26 mouse cellular contexts compared by ENCODE assay signal in the genomic region with DNA sequence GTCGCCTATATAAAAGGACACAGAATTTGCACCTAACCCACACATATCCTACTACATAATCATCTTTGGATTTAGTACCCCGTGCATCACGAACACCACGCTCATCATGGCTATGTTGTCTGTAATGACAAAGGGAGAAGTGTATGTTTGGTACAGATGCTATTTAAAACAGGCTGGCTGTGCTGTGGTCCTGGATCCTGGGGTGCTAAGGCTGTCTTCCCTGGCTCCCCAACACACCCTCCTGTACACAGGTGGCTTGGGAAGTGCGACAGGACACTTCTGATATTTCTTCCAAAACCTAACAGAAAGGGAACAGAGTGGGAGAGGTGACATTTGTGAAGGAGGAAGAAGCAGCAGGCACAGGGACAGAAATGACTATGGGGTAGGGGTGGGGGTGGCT. TPM values are rescaled to one million over a fixed set of nuclear protein-coding genes. Genes with fewer than 3 reads are reported as not detected.
DNase-seq lines count a peak whose midpoint lies in the region; ATAC-seq and TF ChIP-seq lines count a peak whose summit lies in the region.
"Had no signal": no experiment of that assay in that cellular context is flagged by ENCODE, and none has a peak within 500 bp of the region (broad histone marks: within the 10 kb centered on the region; RNA-seq: fewer than 3 reads in every experiment).

No protein-coding gene starts in this region.

- no peaks in the 10 kb centered on the region for H3K9me3 ChIP-seq in neural tube, embryonic 15.5 days (replicated peaks)
- H3K9me3 ChIP-seq in intestine, embryonic 16.5 days (ENCODE audit: control insufficient read depth, low read length), result no peaks in the 10 kb centered on the region
- H3K9me3 ChIP-seq: embryonic facial prominence, embryonic 12.5 days; G1E; hindbrain, embryonic 15.5 days; intestine, embryonic 15.5 days; megakaryocyte, embryonic 14.5 days had no signal

- intact Hi-C loops in left cerebral cortex, postnatal 25 days (cut with DNase I), result loop anchor here (1.0 to 5.0 kb wide), 4 partner anchors 42 to 119 kb away; no protein-coding TSS in a partner anchor

- ATAC-seq in neural tube, embryonic 15.5 days (ENCODE audit: low FRiP score), result no peak
- ATAC-seq in intestine, embryonic 16.5 days, result no peak
- ATAC-seq: forebrain, postnatal 0 days; intestine, embryonic 15.5 days; Patski had no signal

- TF ChIP-seq CTCF in layer of hippocampus, adult 2 months (conservative IDR thresholded peaks at IDR 0.05), result no peak

- H3K36me3 ChIP-seq in neural tube, embryonic 15.5 days, result no peaks in the 10 kb centered on the region
- no peaks in the 10 kb centered on the region for H3K36me3 ChIP-seq in intestine, embryonic 16.5 days (ENCODE audit: control insufficient read depth, insufficient read depth, low read length)
- H3K36me3 ChIP-seq: G1E; hindbrain, embryonic 15.5 days; intestine, embryonic 15.5 days had no signal

- no peak overlapping the region for H3K9ac ChIP-seq in neural tube, embryonic 15.5 days (replicated peaks)
- no peak overlapping the region for H3K9ac ChIP-seq in intestine, embryonic 16.5 days (ENCODE audit: low read depth, low read length)
- H3K9ac ChIP-seq: embryonic facial prominence, embryonic 12.5 days; forebrain, postnatal 0 days; hindbrain, embryonic 15.5 days; intestine, embryonic 15.5 days; liver, embryonic 14.5 days; lung, embryonic 14.5 days had no signal

- no peaks in the 10 kb centered on the region for H3K27me3 ChIP-seq in neural tube, embryonic 15.5 days (replicated peaks)
- H3K27me3 ChIP-seq in intestine, embryonic 16.5 days (replicated peaks; ENCODE audit: control insufficient read depth, insufficient read depth, low read length), result no peaks in the 10 kb centered on the region
- H3K27me3 ChIP-seq: embryonic facial prominence, embryonic 12.5 days; hindbrain, embryonic 15.5 days; intestine, embryonic 15.5 days; Patski had no signal

- H3K4me3 ChIP-seq in layer of hippocampus, adult 2 months, result no peak overlapping the region
- H3K4me3 ChIP-seq in neural tube, embryonic 15.5 days (replicated peaks), result no peak overlapping the region
- no peak overlapping the region for H3K4me3 ChIP-seq in intestine, embryonic 16.5 days (ENCODE audit: low read length)
- H3K4me3 ChIP-seq: embryonic facial prominence, embryonic 12.5 days; hindbrain, embryonic 15.5 days; intestine, embryonic 15.5 days; megakaryocyte, embryonic 14.5 days had no signal

- H3K27ac ChIP-seq in layer of hippocampus, adult 2 months, result peak overlapping the region; percentile 74
- no peak overlapping the region for H3K27ac ChIP-seq in neural tube, embryonic 15.5 days (replicated peaks)
- H3K27ac ChIP-seq in intestine, embryonic 16.5 days (ENCODE audit: low read length), result no peak overlapping the region
- H3K27ac ChIP-seq: embryonic facial prominence, embryonic 12.5 days; hindbrain, embryonic 15.5 days; intestine, embryonic 15.5 days; liver, embryonic 14.5 days had no signal

- 0 out of 2 replicates have a peak, but pooled peaks cover 3% of the 10 kb centered on the region for H3K4me1 ChIP-seq in neural tube, embryonic 15.5 days
- no peaks in the 10 kb centered on the region for H3K4me1 ChIP-seq in intestine, embryonic 16.5 days (ENCODE audit: control insufficient read depth, insufficient read depth, low read length)
- H3K4me1 ChIP-seq: hindbrain, embryonic 15.5 days; intestine, embryonic 15.5 days had no signal

- no peak overlapping the region for H3K4me2 ChIP-seq in neural tube, embryonic 15.5 days
- H3K4me2 ChIP-seq in intestine, embryonic 16.5 days (ENCODE audit: low read depth, low read length), result no peak overlapping the region
- H3K4me2 ChIP-seq: embryonic facial prominence, embryonic 12.5 days; heart, embryonic 11.5 days; hindbrain, embryonic 15.5 days; intestine, embryonic 15.5 days; lung, embryonic 14.5 days had no signal

- peak in 1 of 2 experiments; percentile 47 for DNase-seq in layer of hippocampus, adult 2 months (ENCODE audit: low spot score in 2 of 2)
- no peak for DNase-seq in layer of hippocampus, postnatal 36 days
- peak; percentile 75 for DNase-seq in right cerebral cortex, postnatal 25 days
- DNase-seq in right cerebral cortex, postnatal 4 days, result no peak
- DNase-seq in left cerebral cortex, postnatal 25 days (ENCODE audit: low spot score in 2 of 2), result peak; percentile 56 to 93
- DNase-seq: adrenal gland, adult 8-10 months; forebrain, postnatal 0 days; gastrocnemius, postnatal 10 days; kidney, adult 9 months; kidney, postnatal 14 days; lung, embryonic 14.5 days; lung, postnatal 36 days; midbrain, embryonic 14.5 days; spleen, adult 18-20 months had no signal

- WGBS in neural tube, embryonic 15.5 days, result 94% methylated on average over 5 of the region's 5 CpGs
- 89% methylated on average over 5 of the region's 5 CpGs for WGBS in intestine, embryonic 16.5 days

RNA-seq across cellular contexts. Expression of a gene that starts 35.2 kb away (rescaled TPM):
- 100 to 1,000 TPM; 253 to 270 TPM for total RNA-seq in layer of hippocampus, adult 2 months (2021)
- 100 to 1,000 TPM; 246 to 273 TPM for total RNA-seq in layer of hippocampus, postnatal 36 days (2021)
- total RNA-seq in left cerebral cortex, postnatal 25 days (2021), result 100 to 1,000 TPM; 117 to 160 TPM
- polyA plus RNA-seq in neural tube, embryonic 15.5 days (2015; fragmentation: Nextera tagmentation; extraction: Ambion mirVana), result 28.9 and 32.9 TPM in 2 replicates
- polyA plus RNA-seq in intestine, embryonic 16.5 days (2015; fragmentation: Nextera tagmentation; extraction: Ambion mirVana), result 26.1 and 26.7 TPM in 2 replicates
- total RNA-seq: granulocyte monocyte progenitor cell, adult 5-6 weeks; hematopoietic stem cell, adult 5-6 weeks had no signal
- polyA plus RNA-seq: G1E had no signal

Comparison
In these comparisons a context has a peak if more than half of its experiments do, and no peak if none do; other contexts are left out.
1. DNase-seq: peak in right cerebral cortex, postnatal 25 days (single experiment) and left cerebral cortex, postnatal 25 days (2 of 2); none in layer of hippocampus, postnatal 36 days (0 of 2) and right cerebral cortex, postnatal 4 days (single experiment).